Mouse (Mus musculus) spleen, postnatal 14 days (tissue): Measurements from ENCODE around the gene Cyct.
A peak's percentile ranks its signal among the peaks of the same experiment; 100 is the strongest.

Experiments used
- DNase-seq, 2 experiments: peaks; one replicate each; pipeline ENCODE4 v3.0.0; 2021 to 2022; ENCODE audit warnings: low spot score in 2 of 2

The Cyct gene

DNA sequence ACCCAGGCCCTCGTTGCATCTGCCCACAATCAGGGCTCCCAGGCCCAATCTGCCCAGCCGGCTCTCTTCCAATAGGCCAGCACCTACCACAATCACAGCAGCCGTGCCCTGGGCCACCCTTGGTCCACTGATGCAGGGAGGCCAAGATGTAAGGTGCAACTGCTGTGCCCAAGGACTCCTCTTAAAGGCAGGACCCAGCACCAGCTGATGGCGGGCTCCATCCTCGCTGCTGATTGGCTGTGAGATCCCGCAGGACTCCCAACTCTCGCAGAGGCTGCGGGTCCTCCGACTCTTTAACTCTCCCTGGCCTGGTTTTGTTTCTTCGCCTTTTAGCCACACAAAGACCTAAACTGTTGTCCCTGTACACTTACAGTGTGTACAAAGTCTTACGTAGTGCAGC, at the start of gene Cyct:
TSS of gene Cyct (minus strand) at position 225 of the 400 bp plus-strand sequence.
- DNase-seq = no peak

DNA sequence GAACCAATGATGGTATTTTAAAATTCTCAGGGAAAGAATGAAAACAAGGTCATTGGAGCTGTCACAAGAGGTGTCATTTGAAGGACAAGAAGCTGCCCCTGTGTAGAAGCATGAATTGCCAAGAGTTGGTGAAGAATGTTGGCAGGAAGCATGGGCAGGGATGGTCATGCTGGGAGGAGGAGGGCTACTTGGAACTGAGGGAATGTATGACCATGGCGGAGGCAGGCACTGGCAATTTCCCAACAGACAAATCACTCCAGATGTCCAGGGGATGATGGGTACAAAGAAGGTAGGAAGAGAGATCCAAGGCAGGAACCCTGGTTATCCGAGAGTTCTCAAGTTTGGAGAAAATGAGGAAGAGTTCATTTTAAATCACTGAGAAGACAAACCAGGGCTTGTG, 49.7 kb upstream of the Cyct start:
- no peak for DNase-seq

DNA sequence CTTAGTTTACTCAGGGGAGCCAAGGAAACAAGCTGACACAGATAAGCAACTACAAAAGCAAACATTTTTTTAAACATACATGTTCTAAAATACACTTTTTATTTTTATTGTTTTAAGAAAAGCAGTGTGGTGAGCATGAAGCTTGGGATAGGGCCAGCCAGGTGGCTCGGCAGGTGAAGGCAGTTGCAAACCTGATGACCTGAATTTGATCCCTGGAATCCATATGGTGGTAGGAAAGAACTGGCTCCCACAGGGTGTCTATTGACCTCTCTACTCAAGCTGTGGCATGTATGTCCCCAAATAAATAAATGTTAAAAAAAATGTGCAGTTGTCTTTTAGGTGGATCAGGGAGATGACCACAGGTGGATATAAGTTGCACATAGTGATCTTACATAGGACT, 49.3 kb upstream of the Cyct start:
- DNase-seq = no peak

DNA sequence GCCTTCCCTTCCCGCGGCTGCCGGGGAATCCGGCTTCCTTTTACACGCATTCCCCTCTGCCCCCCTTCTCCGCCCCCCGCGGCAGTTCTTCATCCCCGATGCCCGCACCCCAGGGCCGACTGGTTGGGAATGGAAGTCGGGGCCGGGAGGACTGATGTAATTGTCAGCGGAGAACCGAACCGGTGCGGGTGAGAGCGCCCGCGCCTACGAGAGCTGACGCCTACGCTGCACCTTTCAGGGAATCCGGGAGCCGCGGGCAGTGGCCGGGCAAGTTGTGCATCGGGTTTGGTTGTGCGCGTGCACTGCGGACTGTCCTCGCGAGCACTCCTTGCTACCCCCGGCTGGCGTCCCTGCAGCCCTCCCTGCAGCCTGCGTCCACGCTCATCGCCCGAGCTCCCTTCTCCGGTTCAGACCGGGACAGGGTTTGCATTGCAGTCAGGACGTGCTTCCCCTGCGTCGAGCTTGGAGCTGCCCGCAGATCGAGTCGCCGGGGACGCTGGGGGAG, 46.7 kb upstream of the Cyct start:
- DNase-seq = no peak

DNA sequence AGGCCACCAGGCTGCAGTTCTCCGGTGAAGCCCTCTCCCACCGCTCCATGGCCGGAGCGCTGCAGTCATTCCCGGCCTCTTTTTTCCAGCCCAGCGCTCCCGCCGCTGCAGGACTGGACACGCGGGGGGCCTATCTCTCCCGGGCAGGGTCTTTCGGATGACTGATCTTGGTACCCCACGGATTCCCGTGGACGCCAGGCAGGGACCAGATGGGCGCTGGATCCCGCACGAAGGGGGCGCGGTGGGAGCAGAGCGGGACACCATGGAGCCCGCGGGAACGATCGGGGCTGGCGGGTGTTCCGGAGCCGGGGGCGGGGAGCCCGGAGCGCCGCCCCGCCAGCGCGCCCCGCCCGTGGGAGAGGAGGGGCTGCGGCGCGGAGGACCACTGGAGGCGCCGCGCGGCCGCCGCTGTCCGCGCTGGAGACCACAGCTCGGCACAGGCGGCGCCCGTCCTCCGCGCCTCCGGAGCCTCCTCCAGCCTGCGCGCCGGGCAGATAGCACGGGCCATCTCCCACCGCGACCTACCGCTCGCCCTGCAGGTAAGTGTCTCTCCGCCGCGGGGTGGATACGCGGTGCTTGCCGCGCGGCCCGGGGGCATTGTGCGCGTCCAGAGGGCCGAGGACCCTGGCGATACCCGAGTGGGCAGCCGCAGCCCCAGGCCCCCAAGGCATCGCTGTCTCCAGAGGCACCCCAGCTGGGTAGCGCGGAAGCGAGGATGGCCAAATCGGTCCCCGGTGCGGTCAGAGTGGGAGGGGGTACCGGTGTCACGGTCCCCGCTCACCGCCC, 46.1 kb upstream of the Cyct start, which contains the start of gene Osbpl6:
TSS of gene Osbpl6 (plus strand) at position 358 of the 786 bp plus-strand sequence.
- peak in 1 of 2 experiments; percentile 5 for DNase-seq

DNA sequence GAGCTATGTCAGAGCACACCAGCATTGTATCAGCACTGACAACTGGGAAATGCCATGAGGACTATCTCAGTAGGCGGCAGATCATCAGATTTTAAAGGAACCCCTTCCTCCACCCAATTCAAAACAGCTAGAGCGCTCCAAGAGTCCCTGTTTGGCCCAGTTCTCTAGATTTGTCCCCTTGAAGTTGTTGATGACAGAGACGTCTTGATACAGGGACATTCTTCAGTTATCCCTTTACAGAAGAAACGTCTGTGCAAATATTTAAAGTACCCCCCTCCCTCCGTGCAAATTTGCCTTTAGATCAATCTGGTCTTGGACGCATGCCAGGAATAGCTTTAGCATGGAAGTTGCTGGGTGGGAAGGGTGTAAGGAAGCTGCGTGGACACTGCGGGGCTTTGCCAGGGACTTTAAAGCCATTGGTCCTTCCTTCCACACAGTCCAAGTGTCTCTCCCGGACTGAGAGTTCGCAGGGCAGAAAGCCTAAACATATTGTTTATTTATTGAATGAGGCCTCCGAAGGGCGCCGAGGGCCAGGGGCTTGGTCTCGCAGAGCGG, 45.4 kb upstream of the Cyct start:
- no peak for DNase-seq

DNA sequence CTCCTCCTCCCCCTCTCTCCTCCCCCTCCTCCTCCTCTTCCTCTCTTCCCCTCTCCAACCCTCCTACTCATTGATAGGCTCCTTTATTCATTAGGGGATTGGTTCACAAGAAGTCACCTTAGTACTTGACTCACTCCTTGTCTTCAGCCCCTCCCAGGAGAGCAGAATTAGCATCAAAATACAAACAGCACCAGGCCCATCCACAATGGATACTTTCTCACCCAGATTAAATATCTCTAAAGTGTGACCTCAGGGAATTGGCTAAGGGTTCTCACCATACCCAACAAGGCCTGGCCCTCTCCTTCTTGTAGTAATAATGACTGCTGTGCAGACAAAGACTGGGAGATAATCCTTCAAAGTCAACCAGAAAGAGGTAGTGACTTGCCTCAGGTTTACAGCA, 39.9 kb upstream of the Cyct start:
- DNase-seq = no peak

DNA sequence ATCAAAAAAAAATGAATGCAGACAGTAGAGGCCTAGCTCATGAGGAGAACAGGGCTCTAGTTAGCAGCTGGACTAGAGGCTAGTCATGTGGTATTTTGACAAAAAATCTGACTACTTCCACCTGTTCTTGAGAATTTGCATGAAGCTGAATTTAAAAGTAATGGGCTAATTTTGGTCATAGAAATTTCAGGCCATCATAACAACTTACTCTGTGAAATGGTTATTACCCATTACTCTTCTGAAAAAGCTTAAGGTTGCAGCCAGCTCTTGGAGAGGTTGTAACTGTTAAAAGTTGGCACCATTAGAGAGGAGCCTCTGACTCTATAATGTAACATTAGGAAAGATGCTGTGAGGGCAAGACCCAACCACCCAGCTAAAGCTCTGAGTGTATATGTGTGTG, 26.3 kb upstream of the Cyct start:
- DNase-seq = no peak

DNA sequence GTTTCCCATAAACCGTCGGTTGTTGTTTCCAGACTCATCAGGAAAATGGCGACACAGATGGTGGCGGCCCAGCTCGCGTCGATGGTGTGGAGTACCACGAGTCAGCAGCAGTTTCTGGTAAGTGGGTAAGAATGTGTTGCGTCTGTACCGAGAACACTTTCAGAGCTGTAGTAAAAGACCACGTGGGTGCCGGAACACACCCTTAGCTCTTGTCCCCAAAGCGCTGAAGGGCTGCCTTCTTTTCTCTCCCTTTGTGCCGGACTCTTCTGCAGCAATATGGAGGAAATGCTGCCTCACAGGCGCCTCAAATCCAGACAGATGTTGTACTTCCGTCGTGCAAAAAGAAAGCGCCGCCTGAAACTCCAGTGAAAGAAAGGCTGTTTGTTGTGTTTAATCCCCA, 18.4 kb upstream of the Cyct start:
- no peak for DNase-seq

DNA sequence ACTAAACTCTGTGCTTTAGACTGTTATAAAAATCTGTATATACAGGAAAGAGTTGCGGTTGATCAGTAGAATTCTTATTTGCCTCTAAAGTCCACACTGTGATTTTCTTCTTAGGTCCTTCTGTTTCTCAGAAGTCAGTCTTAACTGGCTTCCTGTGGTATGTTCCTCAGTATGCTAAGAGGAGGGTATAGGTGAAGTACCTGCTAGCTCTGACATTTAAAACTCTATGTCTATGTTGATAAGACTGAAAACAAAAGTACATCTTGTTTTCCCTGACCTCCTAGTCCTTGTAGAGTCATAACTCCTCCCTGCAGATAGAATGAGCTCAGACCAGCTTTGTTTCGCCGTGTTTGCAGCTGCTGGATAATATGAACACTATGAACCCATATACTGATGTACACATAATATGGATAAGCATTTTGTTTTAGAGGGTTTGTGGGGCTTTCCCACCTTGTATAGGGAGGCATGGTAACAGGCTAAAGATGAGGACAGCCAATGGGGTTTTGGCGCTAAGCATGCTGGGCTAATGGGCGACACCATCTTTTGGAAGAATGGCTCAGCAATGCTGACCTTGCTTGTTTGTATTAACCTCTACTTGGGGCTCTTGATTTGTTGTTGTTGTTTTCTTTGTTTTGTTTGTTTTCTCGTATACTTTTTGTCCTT, 14.4 kb upstream of the Cyct start:
- DNase-seq = no peak

DNA sequence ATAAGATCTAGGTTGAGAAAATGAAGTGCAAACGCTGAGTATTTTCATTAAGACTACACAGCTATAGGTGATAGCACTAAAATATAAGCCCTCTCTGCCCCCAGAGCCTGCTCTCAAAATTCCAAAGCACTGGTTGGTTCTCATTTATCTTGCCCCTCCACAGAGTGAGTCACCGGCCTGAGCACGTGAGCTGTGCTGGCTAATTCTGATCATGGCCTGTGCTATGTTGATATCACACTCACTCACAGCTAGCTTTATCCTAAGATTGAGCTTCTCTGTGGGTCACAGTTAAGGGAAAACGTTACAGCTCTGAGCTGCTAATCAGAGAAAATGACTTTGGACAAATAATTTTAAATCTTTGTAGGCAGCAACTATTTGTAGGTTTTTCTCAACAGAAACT, 12.0 kb upstream of the Cyct start:
- no peak for DNase-seq

DNA sequence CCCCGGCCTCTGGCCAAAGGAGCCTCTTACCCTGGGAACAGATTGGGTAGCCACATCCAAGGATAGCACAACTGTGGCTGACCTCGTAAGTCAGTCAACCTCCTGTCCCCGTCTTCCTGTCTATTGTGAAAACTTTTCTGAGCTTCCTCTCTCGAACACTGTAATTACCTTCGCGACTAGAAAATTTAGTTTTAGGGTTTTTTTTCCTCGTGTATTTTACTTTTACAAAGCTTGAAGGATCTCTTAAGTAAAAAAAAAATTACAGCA, 10.3 kb upstream of the Cyct start:
- DNase-seq = no peak

DNA sequence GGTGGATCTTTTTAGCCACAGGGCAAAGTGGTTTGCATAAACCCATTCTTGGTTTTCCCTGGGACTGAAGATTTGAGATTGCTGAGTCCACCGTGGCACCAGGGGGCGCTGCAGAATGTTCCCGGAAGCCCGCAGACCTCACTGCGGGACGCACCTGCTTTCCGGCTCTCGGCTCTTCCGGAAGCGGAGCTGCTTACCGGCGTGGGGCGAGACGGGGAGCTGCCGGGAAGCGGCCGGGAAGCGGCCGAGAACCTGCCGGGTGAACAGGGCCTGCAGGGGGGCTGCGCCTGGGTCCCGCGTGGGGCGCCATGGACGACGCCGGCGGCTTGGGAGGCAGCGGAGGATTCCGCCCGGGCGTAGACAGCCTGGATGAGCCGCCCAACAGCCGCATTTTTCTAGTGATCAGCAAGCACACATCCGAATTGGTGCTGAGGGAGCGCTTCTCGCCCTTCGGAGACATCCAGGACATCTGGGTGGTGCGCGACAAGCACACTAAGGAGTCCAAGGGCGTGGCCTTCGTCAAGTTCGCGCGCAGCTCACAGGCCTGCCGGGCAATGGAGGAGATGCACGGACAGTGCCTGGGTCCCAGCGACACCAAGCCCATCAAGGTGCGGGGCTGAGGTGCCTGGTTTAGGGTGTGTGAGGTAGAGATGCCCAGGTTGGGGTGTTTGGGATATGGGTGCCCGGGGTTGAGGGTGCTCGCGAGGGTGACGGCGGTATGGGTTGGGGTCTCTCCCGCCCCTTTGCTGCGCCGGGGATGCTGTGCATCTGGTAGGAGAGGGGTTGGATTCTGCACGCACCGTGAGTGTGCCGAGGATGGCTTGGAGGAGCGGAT, 9.8 kb upstream of the Cyct start, which contains the start of gene Rbm45:
TSS of gene Rbm45 (plus strand) at position 164 of the 835 bp plus-strand sequence.
- DNase-seq = peak; percentile 78 to 81

DNA sequence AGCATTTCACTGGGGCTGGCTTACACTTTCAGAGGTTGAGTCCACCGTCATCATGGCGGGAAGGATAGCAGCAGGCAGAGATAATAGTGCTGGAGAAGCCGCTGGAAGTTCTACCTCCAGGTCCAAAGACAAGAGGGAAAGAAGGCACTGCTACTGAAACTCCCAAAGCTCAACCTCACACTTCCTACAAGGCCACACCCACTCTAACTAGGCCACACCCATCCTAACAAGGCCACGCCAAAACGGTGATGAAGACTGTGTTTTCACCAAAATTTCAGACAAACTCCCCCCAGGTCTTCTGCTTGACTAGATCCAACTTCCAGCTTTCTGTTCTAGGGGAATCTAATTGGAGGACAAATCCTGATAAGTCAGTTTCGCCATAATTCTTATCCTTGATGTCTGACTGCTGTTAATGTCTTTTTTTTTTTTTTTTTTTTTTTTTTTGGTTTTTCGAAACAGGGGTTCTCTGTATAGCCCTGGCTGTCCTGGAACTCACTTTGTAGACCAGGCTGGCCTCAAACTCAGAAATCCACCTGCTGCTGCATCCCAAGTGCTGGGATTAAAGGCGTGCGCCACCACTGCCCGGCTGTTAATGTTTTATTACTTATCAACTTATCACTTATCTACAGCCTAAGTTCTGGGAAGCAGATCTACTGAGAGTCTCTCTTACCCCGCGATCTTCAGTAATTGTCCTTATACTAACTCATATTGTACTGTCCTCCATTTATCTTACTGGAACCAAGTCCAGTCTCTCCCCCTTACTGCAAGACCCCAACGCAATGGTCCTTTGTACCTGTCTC, 8.8 kb upstream of the Cyct start:
- no peak for DNase-seq

DNA sequence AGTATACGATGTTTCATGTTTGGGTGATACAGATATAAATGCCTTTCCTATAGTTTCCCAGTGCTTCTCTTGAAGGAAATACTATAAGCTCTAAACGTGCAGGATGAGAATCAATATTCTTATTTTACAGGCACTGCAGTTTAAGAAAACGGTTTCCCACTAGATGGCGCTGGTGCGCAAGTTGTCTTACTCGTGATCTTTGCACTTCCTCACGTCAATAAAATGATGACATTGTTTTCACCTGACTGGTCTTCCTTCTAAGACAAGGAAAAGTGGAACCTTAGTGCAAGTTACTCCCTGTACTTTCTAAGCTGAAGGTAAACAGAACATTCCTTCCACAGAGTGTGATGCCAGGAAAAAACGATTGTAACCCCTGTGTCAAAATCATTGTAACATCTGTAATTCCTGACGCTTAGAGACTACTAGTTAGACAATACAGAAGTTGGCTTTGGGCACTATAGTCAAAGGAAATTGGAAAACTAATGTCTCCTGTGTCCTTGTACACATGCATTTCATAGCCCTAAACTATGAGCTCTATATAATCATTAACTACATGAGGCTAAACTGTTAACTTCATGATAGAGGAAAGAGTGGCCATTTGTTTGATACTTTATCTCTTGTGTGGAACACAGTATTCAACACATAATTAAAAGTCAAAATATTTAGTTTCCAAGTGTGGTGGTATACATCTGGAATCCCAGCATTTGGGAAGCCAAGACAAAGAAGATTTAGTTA, 7.1 kb upstream of the Cyct start:
- peak; percentile 55 to 75 for DNase-seq

DNA sequence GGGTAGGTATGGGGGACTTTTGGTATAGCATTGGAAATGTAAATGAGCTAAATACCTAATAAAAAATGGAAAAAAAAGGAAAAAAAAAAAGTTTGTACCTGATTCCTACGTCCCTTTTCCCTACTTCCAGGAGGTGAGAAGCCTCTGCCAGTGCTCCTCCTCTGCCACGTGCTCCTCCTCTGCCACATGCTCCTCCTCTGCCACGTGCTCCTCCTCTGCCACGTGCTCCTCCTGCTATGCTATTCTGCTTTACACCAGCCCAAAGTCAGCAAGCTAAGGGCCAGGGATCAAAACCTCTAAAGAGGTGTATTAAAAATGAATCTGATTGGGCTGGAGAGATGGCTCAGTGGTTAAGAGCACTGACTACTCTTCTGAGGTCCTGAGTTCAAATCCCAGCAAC, 5.6 kb upstream of the Cyct start:
- DNase-seq = no peak

DNA sequence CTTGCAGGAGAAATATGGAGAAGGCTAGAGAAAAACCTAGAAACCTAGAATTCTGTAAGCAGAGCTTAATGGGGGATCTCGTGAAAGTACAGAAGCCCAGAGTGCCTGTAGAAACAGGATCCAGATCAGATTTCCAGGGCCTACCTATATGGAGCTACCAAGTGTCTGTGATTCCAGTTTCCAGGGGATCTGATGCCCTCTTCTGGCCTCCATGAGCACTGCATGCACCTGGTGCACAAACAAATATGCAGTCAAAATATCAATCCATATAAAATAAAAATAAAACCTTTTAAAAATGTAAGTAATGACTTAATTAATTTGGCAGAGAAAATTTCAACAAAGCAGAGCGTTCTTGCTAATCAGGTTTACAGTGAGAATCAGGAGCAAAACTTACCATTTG, 1.9 kb upstream of the Cyct start:
- DNase-seq = no peak

DNA sequence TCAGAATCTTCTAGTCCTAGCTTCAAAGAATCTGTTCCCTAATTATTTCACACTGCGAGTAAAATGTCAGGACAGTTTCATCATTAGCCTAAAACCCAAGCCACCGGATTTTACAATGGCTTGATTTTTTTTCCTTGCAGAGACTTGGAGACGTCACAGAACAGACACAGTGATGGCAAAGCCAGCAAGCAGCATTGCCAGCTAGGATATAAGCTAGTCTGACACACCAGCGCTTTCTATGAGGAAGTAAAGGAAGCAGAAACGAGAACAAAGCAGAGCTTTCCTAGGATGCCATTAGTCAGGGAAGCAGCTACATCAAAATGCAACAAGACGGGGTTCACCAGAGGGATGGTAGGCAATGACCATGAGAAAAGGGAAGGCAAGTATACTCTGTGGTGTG, 12.4 kb downstream of the Cyct start:
- DNase-seq = no peak

DNA sequence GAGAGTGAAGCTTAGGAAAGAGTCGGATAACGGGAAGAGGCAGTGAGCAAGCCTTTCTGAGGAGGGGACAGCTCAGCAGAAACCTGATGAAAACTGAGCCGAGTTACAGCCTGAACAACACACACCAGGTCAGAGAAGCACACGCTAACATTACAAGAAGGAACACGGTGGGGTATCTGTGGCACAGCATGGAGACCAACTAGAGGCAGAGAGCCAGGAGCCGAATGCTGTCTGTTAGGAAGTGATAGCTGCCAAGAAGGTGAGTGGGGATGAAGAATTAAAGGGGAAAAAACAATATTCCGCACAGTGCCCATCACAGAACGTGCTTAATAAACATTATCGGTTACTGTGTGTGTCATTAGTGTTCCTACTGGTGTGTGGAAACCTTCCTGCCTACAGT, 18.1 kb downstream of the Cyct start:
- DNase-seq = no peak
